Mouse (Mus musculus) neural tube, embryonic 11.5 days (tissue): ENCODE measurements around the gene Tinf2. TPM values are rescaled to one million over a fixed set of nuclear protein-coding genes. Genes with fewer than 3 reads are reported as not detected.

Experiments
- ATAC-seq: fragments of 200-750 bp; cut with Nextera tagmentation; 2 replicates; pipeline ENCODE4 v1.8.0; 2017; ENCODE audit warnings: moderate number of reproducible peaks, mild to moderate bottlenecking, moderate TSS enrichment, moderate library complexity; ENCODE audit not compliant: insufficient read depth, low FRiP score, low TSS enrichment
- DNase-seq: peaks from one replicate; pipeline ENCODE4 v3.0.0-alpha.2; 2015; ENCODE audit warnings: low spot score
- H3K27ac ChIP-seq: fragments of 300-500 bp; sonication (generic); 2 replicates; pipeline ENCODE4 v1.5.1; 2014; ENCODE audit warnings: low read depth, mild to moderate bottlenecking, low read length
- H3K27me3 ChIP-seq: fragments of 300-500 bp; sonication (generic); 2 replicates; pipeline ENCODE4 v1.6.1; 2014; ENCODE audit warnings: mild to moderate bottlenecking, low read length, mixed read lengths; ENCODE audit not compliant: control insufficient read depth, insufficient read depth
- H3K36me3 ChIP-seq: fragments of 300-500 bp; sonication (generic); 2 replicates; pipeline ENCODE4 v1.6.1; 2014; ENCODE audit warnings: mild to moderate bottlenecking, low read length, moderate library complexity, mixed read lengths; ENCODE audit not compliant: control insufficient read depth, insufficient read depth
- H3K4me1 ChIP-seq: fragments of 300-500 bp; sonication (generic); 2 replicates; pipeline ENCODE4 v1.6.1; 2014; ENCODE audit warnings: low read length, mixed read lengths; ENCODE audit not compliant: control insufficient read depth, insufficient read depth
- H3K4me2 ChIP-seq: fragments of 300-500 bp; sonication (generic); 2 replicates; pipeline ENCODE4 v1.6.1; 2014; ENCODE audit warnings: low read depth, mild to moderate bottlenecking, moderate library complexity
- H3K4me3 ChIP-seq: fragments of 300-500 bp; sonication (generic); 2 replicates; pipeline ENCODE4 v1.5.1; 2014; ENCODE audit warnings: low read depth, low read length
- H3K9ac ChIP-seq: fragments of 300-500 bp; sonication (generic); 2 replicates; pipeline ENCODE4 v1.6.1; 2014; ENCODE audit warnings: mild to moderate bottlenecking, low read length
- H3K9me3 ChIP-seq: fragments of 300-500 bp; sonication (generic); 2 replicates; pipeline ENCODE4 v1.6.1; 2016; ENCODE audit warnings: low read length; ENCODE audit not compliant: control insufficient read depth
- WGBS: fragments of 180-500 bp; shearing (Covaris S2); extraction: QIAGEN DNeasy Blood & Tissue Kit; methylation state at CpG from one replicate; pipeline ENCODE4 v1.1.7; 2014; 5-methylcytosine and 5-hydroxymethylcytosine counted together
- polyA plus RNA-seq: library from polyadenylated mRNA; unstranded; fragments of >200 nt; fragmentation: Nextera tagmentation; extraction: Ambion mirVana; gene quantifications from 2 replicates; pipeline ENCODE4 v1.2.1, GENCODE M21; 2014

Tinf2 gene
- polyA plus RNA-seq, 1 experiment from 2014 or later, result 61.2 TPM

GRCm38 (mm10) chr14:55682118-55682493, 486 bp upstream of the Tinf2 start:
- no peak overlapping the region for H3K9ac ChIP-seq
- peak; percentile 33 for ATAC-seq
- no peaks in the 10 kb centered on the region for H3K9me3 ChIP-seq
- peak overlapping the region; percentile 77 for H3K4me3 ChIP-seq
- no peak for DNase-seq
- H3K4me1 ChIP-seq, result 0 out of 2 replicates have a peak, but pooled peaks cover 3% of the 10 kb centered on the region
- 13% methylated on average over 3 of the region's 3 CpGs for WGBS
- H3K4me2 ChIP-seq, result peak overlapping the region; percentile 35
- 0 out of 2 replicates have a peak, but pooled peaks cover 3% of the 10 kb centered on the region for H3K36me3 ChIP-seq
- H3K27ac ChIP-seq, result no peak overlapping the region
- no peaks in the 10 kb centered on the region for H3K27me3 ChIP-seq

- H3K9ac ChIP-seq, result no peak overlapping the region
- no peak overlapping the region for H3K4me2 ChIP-seq
- DNase-seq (no peak), ATAC-seq (no peak)
- WGBS, result 84% methylated on average over 4 of the region's 4 CpGs
- H3K4me3 ChIP-seq, result no peak overlapping the region
- H3K4me1 ChIP-seq, result peaks cover 7% of the 10 kb centered on the region; the same call in 1 of the 2 replicates
- H3K27me3 ChIP-seq, result no peaks in the 10 kb centered on the region
- H3K27ac ChIP-seq, result no peak overlapping the region
- H3K36me3 ChIP-seq, result 0 out of 2 replicates have a peak, but pooled peaks cover 3% of the 10 kb centered on the region
- H3K9me3 ChIP-seq, result no peaks in the 10 kb centered on the region
These were observed 4.0 kb downstream of the Tinf2 start for GRCm38 (mm10) chr14:55677615-55678014.

DNA sequence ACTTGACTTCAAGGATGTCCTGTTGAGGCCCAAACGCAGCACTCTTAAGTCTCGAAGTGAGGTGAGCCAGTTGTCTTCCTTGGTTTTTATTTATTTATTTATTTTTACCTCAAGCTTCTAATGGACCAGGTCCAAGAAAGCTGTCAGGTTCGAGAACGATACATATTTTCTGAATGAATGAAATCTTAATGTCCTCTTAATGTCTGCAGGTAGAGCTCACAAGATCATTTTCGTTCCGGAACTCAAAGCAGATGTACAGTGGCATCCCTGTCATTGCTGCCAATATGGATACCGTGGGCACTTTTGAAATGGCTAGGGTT, 8.9 kb downstream of the Tinf2 start:
- 86% methylated on average over 7 of the region's 7 CpGs for whole genome bisulfite sequencing
- Histone ChIP-seq H3K4me1 (peaks cover 17% of the 10 kb centered on the region; the same call in 1 of the 2 replicates), H3K9me3 (no peaks in the 10 kb centered on the region), H3K9ac (peak overlapping the region; percentile 49), H3K27ac (no peak overlapping the region), H3K4me3 (peak overlapping the region; percentile 85), H3K27me3 (no peaks in the 10 kb centered on the region), H3K4me2 (peak overlapping the region; percentile 76), H3K36me3 (no peaks in the 10 kb centered on the region)
- no peak for DNase-seq
- no peak for ATAC-seq

- under 1% methylated on average over 38 of the region's 38 CpGs for WGBS
- peak within 1 kb of the TSS; percentile 67 for H3K9ac ChIP-seq
- ATAC-seq, result peak; percentile 95
- H3K36me3 ChIP-seq, result no peaks in the 10 kb centered on the region
- no peaks in the 10 kb centered on the region for H3K27me3 ChIP-seq
- peak within 1 kb of the TSS; percentile 95 for H3K4me2 ChIP-seq
- H3K4me1 ChIP-seq, result peaks cover 17% of the 10 kb centered on the region; the same call in 1 of the 2 replicates
- peak within 1 kb of the TSS; percentile 69 for H3K27ac ChIP-seq
- peak within 1 kb of the TSS; percentile 85 for H3K4me3 ChIP-seq
- peak; percentile 90 for DNase-seq
- H3K9me3 ChIP-seq, result no peaks in the 10 kb centered on the region
These were observed 9.5 kb downstream of the Tinf2 start, which contains the start of the genes Gmpr2 and Nedd8 for GRCm38 (mm10) chr14:55671833-55672740. Gene Gmpr2 (plus strand): TSS chr14:55671941. Gene Nedd8 (minus strand): TSS chr14:55672124.

GRCm38 (mm10) chr14:55671486-55671832, 10.2 kb downstream of the Tinf2 start:
- 0% methylated on average over 12 of the region's 12 CpGs for WGBS
- ATAC-seq (peak; percentile 62), DNase-seq (no peak)
- peaks cover 17% of the 10 kb centered on the region; the same call in 1 of the 2 replicates for H3K4me1 ChIP-seq
- peak overlapping the region; percentile 95 for H3K4me2 ChIP-seq
- H3K4me3 ChIP-seq, result peak overlapping the region; percentile 85
- H3K9me3 ChIP-seq, result no peaks in the 10 kb centered on the region
- no peaks in the 10 kb centered on the region for H3K27me3 ChIP-seq
- peaks cover 2% of the 10 kb centered on the region; the same call in 1 of the 2 replicates for H3K36me3 ChIP-seq
- H3K27ac ChIP-seq, result peak overlapping the region; percentile 69; the same call in 1 of the 2 replicates
- peak overlapping the region; percentile 67 for H3K9ac ChIP-seq

- H3K27me3 ChIP-seq, result no peaks in the 10 kb centered on the region
- no peaks in the 10 kb centered on the region for H3K9me3 ChIP-seq
- no peak overlapping the region for H3K27ac ChIP-seq
- 26% methylated on average over 2 of the region's 2 CpGs for WGBS
- no peak for DNase-seq
- peak overlapping the region; percentile 60 for H3K4me3 ChIP-seq
- peaks cover 6% of the 10 kb centered on the region for H3K36me3 ChIP-seq
- no peak overlapping the region for H3K9ac ChIP-seq
- ATAC-seq, result no peak
- no peaks in the 10 kb centered on the region for H3K4me1 ChIP-seq
- H3K4me2 ChIP-seq, result 0 out of 2 replicates have a peak overlapping the region, but pooled peaks have one; percentile 37
These were observed 21.0 kb downstream of the Tinf2 start for GRCm38 (mm10) chr14:55660636-55661035.

DNA sequence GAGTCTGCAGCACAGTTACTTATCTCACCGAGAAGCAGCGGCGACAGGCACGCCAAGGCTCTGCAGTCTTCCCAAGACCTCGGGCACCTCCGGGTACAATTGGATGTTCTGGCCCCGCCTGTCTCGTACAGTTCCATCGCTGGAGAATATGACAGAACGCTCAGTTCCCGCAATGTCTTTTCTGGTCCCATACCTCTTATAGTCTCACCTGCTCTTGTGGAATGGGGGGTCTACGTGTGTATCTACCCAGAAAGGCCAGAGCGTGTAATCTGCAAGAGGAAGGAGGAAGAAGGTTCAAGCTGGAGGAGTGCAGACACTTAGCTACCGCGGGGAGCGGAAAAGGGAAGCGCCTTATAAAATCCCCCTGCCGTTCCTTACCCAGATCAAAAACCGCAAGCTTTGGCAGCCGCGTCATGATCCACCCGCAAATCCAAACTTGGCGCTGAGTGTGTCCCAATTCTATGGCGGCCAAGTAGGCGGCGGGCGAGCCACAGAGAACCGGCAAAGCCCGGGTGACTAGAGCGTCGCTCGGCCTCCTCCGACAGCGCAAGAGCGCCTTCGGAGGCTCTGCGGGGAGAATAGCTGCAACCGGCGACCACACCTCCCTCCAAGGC, 21.6 kb downstream of the Tinf2 start, which contains the start of gene Mdp1:
TSS of gene Mdp1 (minus strand) at position 549 of the 614 bp plus-strand sequence.
- peak within 1 kb of the TSS; percentile 37 for H3K4me2 ChIP-seq
- DNase-seq (peak; percentile 88), ATAC-seq (peak; percentile 88)
- no peak within 1 kb of the TSS for H3K27ac ChIP-seq
- under 1% methylated on average over 39 of the region's 39 CpGs for WGBS
- no peaks in the 10 kb centered on the region for H3K27me3 ChIP-seq
- peaks cover 6% of the 10 kb centered on the region for H3K36me3 ChIP-seq
- no peaks in the 10 kb centered on the region for H3K4me1 ChIP-seq
- no peaks in the 10 kb centered on the region for H3K9me3 ChIP-seq
- peak within 1 kb of the TSS; percentile 68 for H3K9ac ChIP-seq
- H3K4me3 ChIP-seq, result peak within 1 kb of the TSS; percentile 60

GRCm38 (mm10) chr14:55658011-55658410, 23.6 kb downstream of the Tinf2 start:
- no peak overlapping the region for H3K9ac ChIP-seq
- ATAC-seq (no peak), DNase-seq (no peak)
- no peaks in the 10 kb centered on the region for H3K4me1 ChIP-seq
- 90% methylated on average over 5 of the region's 5 CpGs for WGBS
- H3K27me3 ChIP-seq, result no peaks in the 10 kb centered on the region
- no peak overlapping the region for H3K27ac ChIP-seq
- no peak overlapping the region for H3K4me3 ChIP-seq
- H3K4me2 ChIP-seq, result no peak overlapping the region
- peaks cover 4% of the 10 kb centered on the region for H3K36me3 ChIP-seq
- no peaks in the 10 kb centered on the region for H3K9me3 ChIP-seq
